Mouse (Mus musculus) heart, embryonic 16.5 days (tissue): ENCODE results near the gene Magi1. TPM values are rescaled to one million over a fixed set of nuclear protein-coding genes. Genes with fewer than 3 reads are reported as not detected.
A peak's percentile ranks its signal among the peaks of the same experiment; 100 is the strongest.

ENCODE experiments used
- ATAC-seq: fragments of 200-750 bp; cut with Nextera tagmentation; replicated peaks from 2 replicates; pipeline ENCODE4 v1.8.0; 2017; ENCODE audit warnings: moderate number of reproducible peaks; ENCODE audit not compliant: insufficient read depth, low FRiP score; ENCODE audit errors: extremely low read depth
- H3K27ac ChIP-seq: fragments of 300-500 bp; sonication (generic); 2 replicates; pipeline ENCODE4 v1.5.1; 2014; ENCODE audit warnings: mild to moderate bottlenecking, low read length, control low read depth, moderate library complexity
- H3K27me3 ChIP-seq: fragments of 300-500 bp; sonication (generic); 2 replicates; pipeline ENCODE4 v1.6.1; 2014; ENCODE audit warnings: low read length, mixed read lengths; ENCODE audit not compliant: control insufficient read depth, insufficient read depth
- H3K36me3 ChIP-seq: fragments of 300-500 bp; sonication (generic); 2 replicates; pipeline ENCODE4 v1.6.1; 2014; ENCODE audit not compliant: control insufficient read depth, insufficient read depth
- H3K4me1 ChIP-seq: fragments of 300-500 bp; sonication (generic); 2 replicates; pipeline ENCODE4 v1.6.1; 2014; ENCODE audit warnings: low read length, mixed read lengths; ENCODE audit not compliant: control insufficient read depth, insufficient read depth
- H3K4me2 ChIP-seq: fragments of 300-500 bp; sonication (generic); 2 replicates; pipeline ENCODE4 v1.6.1; 2014; ENCODE audit warnings: low read depth, mild to moderate bottlenecking, control low read depth, low read length
- H3K4me3 ChIP-seq: fragments of 300-500 bp; sonication (generic); 2 replicates; pipeline ENCODE4 v1.5.1; 2014; ENCODE audit warnings: mild to moderate bottlenecking, control low read depth, low read length
- H3K9ac ChIP-seq: fragments of 300-500 bp; sonication (generic); 2 replicates; pipeline ENCODE4 v1.6.1; 2014; ENCODE audit warnings: low read length, control low read depth
- H3K9me3 ChIP-seq: fragments of 300-500 bp; sonication (generic); replicated peaks from 2 replicates; pipeline ENCODE4 v1.6.1; 2016; ENCODE audit warnings: low read length; ENCODE audit not compliant: control insufficient read depth
- WGBS: fragments of 180-500 bp; shearing (Covaris S2); extraction: QIAGEN DNeasy Blood & Tissue Kit; methylation state at CpG from one replicate; pipeline ENCODE4 v1.1.7; 2014; 5-methylcytosine and 5-hydroxymethylcytosine counted together
- polyA plus RNA-seq: library from polyadenylated mRNA; unstranded; fragments of >200 nt; fragmentation: Nextera tagmentation; extraction: Ambion mirVana; gene quantifications from 2 replicates; pipeline ENCODE4 v1.2.1, GENCODE M21; 2015

Magi1 gene
- polyA plus RNA-seq, 1 experiment from 2014 or later, result 6.3 TPM

- WGBS, result 56% methylated on average over 2 of the region's 2 CpGs
- H3K9me3 ChIP-seq, result no peaks in the 10 kb centered on the region
- H3K27ac ChIP-seq, result no peak overlapping the region
- no peaks in the 10 kb centered on the region for H3K36me3 ChIP-seq
- no peak overlapping the region for H3K4me2 ChIP-seq
- no peak for ATAC-seq
- H3K4me3 ChIP-seq, result no peak overlapping the region
- H3K27me3 ChIP-seq, result no peaks in the 10 kb centered on the region
- no peak overlapping the region for H3K9ac ChIP-seq
- H3K4me1 ChIP-seq, result peaks cover 66% of the 10 kb centered on the region
Observed at GRCm38 (mm10) chr6:94238643-94239042, 45.1 kb downstream of the Magi1 start.

GRCm38 (mm10) chr6:94236899-94237298 lies 46.8 kb downstream of the Magi1 start:
- WGBS, result 66% methylated on average over 2 of the region's 2 CpGs
- no peaks in the 10 kb centered on the region for H3K27me3 ChIP-seq
- no peaks in the 10 kb centered on the region for H3K9me3 ChIP-seq
- H3K4me3 ChIP-seq, result no peak overlapping the region
- no peak overlapping the region; the same call in 1 of the 2 replicates for H3K4me2 ChIP-seq
- ATAC-seq, result no peak
- peak overlapping the region; percentile 32; the same call in 1 of the 2 replicates for H3K27ac ChIP-seq
- H3K36me3 ChIP-seq, result no peaks in the 10 kb centered on the region
- H3K9ac ChIP-seq, result peak overlapping the region; percentile 16; the same call in 1 of the 2 replicates
- H3K4me1 ChIP-seq, result peaks cover 63% of the 10 kb centered on the region

- no peaks in the 10 kb centered on the region for H3K36me3 ChIP-seq
- no peak overlapping the region for H3K9ac ChIP-seq
- no peak overlapping the region for H3K4me3 ChIP-seq
- ATAC-seq, result no peak
- H3K27ac ChIP-seq, result no peak overlapping the region
- WGBS, result 35% methylated on average over 3 of the region's 3 CpGs
- no peaks in the 10 kb centered on the region for H3K9me3 ChIP-seq
- no peak overlapping the region for H3K4me2 ChIP-seq
- H3K4me1 ChIP-seq, result peaks cover 41% of the 10 kb centered on the region
- no peaks in the 10 kb centered on the region for H3K27me3 ChIP-seq
Observed at GRCm38 (mm10) chr6:94232243-94232785, 51.4 kb downstream of the Magi1 start.

GRCm38 (mm10) chr6:94231831-94232230 lies 51.9 kb downstream of the Magi1 start:
- no peaks in the 10 kb centered on the region for H3K36me3 ChIP-seq
- H3K27ac ChIP-seq, result no peak overlapping the region
- ATAC-seq, result no peak
- H3K4me1 ChIP-seq, result peaks cover 38% of the 10 kb centered on the region
- no peak overlapping the region for H3K9ac ChIP-seq
- H3K4me3 ChIP-seq, result no peak overlapping the region
- H3K9me3 ChIP-seq, result no peaks in the 10 kb centered on the region
- H3K27me3 ChIP-seq, result no peaks in the 10 kb centered on the region
- WGBS, result 44% methylated on average over 4 of the region's 4 CpGs
- no peak overlapping the region for H3K4me2 ChIP-seq

- no peak overlapping the region for H3K9ac ChIP-seq
- no peak for ATAC-seq
- no peak overlapping the region for H3K4me2 ChIP-seq
Observed at GRCm38 (mm10) chr6:94231367-94231766, 52.4 kb downstream of the Magi1 start.

GRCm38 (mm10) chr6:94230918-94231317 lies 52.8 kb downstream of the Magi1 start:
- 24% methylated on average over 3 of the region's 3 CpGs for WGBS
- ATAC-seq, result no peak
- Histone ChIP-seq H3K27ac (peak overlapping the region; percentile 38), H3K36me3 (no peaks in the 10 kb centered on the region), H3K9me3 (no peaks in the 10 kb centered on the region), H3K9ac (no peak overlapping the region), H3K4me2 (no peak overlapping the region), H3K27me3 (no peaks in the 10 kb centered on the region), H3K4me1 (peaks cover 38% of the 10 kb centered on the region), H3K4me3 (no peak overlapping the region)

More at GRCm38 (mm10) chr6:94231367-94231766, 52.4 kb downstream of the Magi1 start:
- Histone ChIP-seq H3K27ac (peak overlapping the region; percentile 15), H3K9me3 (no peaks in the 10 kb centered on the region), H3K27me3 (no peaks in the 10 kb centered on the region), H3K36me3 (no peaks in the 10 kb centered on the region), H3K4me1 (peaks cover 34% of the 10 kb centered on the region), H3K4me3 (no peak overlapping the region)
- WGBS, result 30% methylated on average over 7 of the region's 7 CpGs

- H3K9me3 ChIP-seq, result no peaks in the 10 kb centered on the region
- H3K4me1 ChIP-seq, result peaks cover 39% of the 10 kb centered on the region
- ATAC-seq, result no peak
- H3K9ac ChIP-seq, result no peak overlapping the region
- H3K27ac ChIP-seq, result peak overlapping the region; percentile 38
- 31% methylated on average over 3 of the region's 3 CpGs for WGBS
- no peak overlapping the region for H3K4me2 ChIP-seq
- no peaks in the 10 kb centered on the region for H3K36me3 ChIP-seq
- no peaks in the 10 kb centered on the region for H3K27me3 ChIP-seq
- no peak overlapping the region for H3K4me3 ChIP-seq
Observed at GRCm38 (mm10) chr6:94230129-94230528, 53.6 kb downstream of the Magi1 start.

- 43% methylated on average over 6 of the region's 6 CpGs for WGBS
- H3K27ac ChIP-seq, result peak overlapping the region; percentile 61
- ATAC-seq, result 0 out of 2 replicates have a peak, but pooled peaks have one; percentile 26
- H3K27me3 ChIP-seq, result no peaks in the 10 kb centered on the region
- no peak overlapping the region for H3K9ac ChIP-seq
- H3K36me3 ChIP-seq, result no peaks in the 10 kb centered on the region
- no peaks in the 10 kb centered on the region for H3K9me3 ChIP-seq
- H3K4me1 ChIP-seq, result peaks cover 47% of the 10 kb centered on the region
- H3K4me3 ChIP-seq, result no peak overlapping the region
- peak overlapping the region; percentile 26 for H3K4me2 ChIP-seq
Observed at GRCm38 (mm10) chr6:94226262-94226661, 57.5 kb downstream of the Magi1 start.

GRCm38 (mm10) chr6:94225832-94226231 lies 57.9 kb downstream of the Magi1 start:
- peak overlapping the region; percentile 26 for H3K4me2 ChIP-seq
- WGBS, result 20% methylated on average over 3 of the region's 3 CpGs
- no peaks in the 10 kb centered on the region for H3K9me3 ChIP-seq
- peaks cover 43% of the 10 kb centered on the region for H3K4me1 ChIP-seq
- H3K27ac ChIP-seq, result peak overlapping the region; percentile 61
- H3K36me3 ChIP-seq, result no peaks in the 10 kb centered on the region
- H3K9ac ChIP-seq, result no peak overlapping the region
- peak; percentile 45 for ATAC-seq
- H3K4me3 ChIP-seq, result no peak overlapping the region
- H3K27me3 ChIP-seq, result no peaks in the 10 kb centered on the region
